Mouse (Mus musculus) hindbrain, embryonic 10.5 days (tissue): ENCODE data around the gene Hilpda. TPM values are rescaled to one million over a fixed set of nuclear protein-coding genes. Genes with fewer than 3 reads are reported as not detected.

Experiments used
- DNase-seq: peaks from one replicate; pipeline ENCODE4 v3.0.0-alpha.2; 2017; ENCODE audit warnings: low spot score
- H3K27ac ChIP-seq: fragments of 300-500 bp; sonication (generic); 2 replicates; pipeline ENCODE4 v1.5.1; 2016; ENCODE audit warnings: mild to moderate bottlenecking, moderate library complexity
- H3K27me3 ChIP-seq: fragments of 300-500 bp; sonication (generic); 2 replicates; pipeline ENCODE4 v1.6.1; 2016; ENCODE audit warnings: mild to moderate bottlenecking; ENCODE audit not compliant: poor library complexity, insufficient read depth, severe bottlenecking
- H3K36me3 ChIP-seq: fragments of 300-500 bp; sonication (generic); 2 replicates; pipeline ENCODE4 v1.6.1; 2016; ENCODE audit warnings: mild to moderate bottlenecking, moderate library complexity
- H3K4me1 ChIP-seq: fragments of 300-500 bp; sonication (generic); replicated peaks from 2 replicates; pipeline ENCODE4 v1.6.1; 2016; ENCODE audit warnings: mild to moderate bottlenecking
- H3K4me3 ChIP-seq: fragments of 300-500 bp; sonication (generic); 2 replicates; pipeline ENCODE4 v1.5.1; 2016; ENCODE audit warnings: mild to moderate bottlenecking, moderate library complexity
- H3K9me3 ChIP-seq: fragments of 300-500 bp; sonication (generic); 2 replicates; pipeline ENCODE4 v1.6.1; 2016; ENCODE audit warnings: mild to moderate bottlenecking, moderate library complexity
- WGBS: fragments of 180-500 bp; shearing (Covaris S2); methylation state at CpG from one replicate; pipeline ENCODE4 v1.1.7; 2016; 5-methylcytosine and 5-hydroxymethylcytosine counted together
- polyA plus RNA-seq: library from polyadenylated mRNA; unstranded; fragments of >200 nt; fragmentation: Nextera tagmentation; extraction: Ambion mirVana; gene quantifications from 2 replicates; pipeline ENCODE4 v1.2.1, GENCODE M21; 2016

Gene Hilpda
- polyA plus RNA-seq, 1 experiment from 2014 or later, result 35.9 TPM

DNA sequence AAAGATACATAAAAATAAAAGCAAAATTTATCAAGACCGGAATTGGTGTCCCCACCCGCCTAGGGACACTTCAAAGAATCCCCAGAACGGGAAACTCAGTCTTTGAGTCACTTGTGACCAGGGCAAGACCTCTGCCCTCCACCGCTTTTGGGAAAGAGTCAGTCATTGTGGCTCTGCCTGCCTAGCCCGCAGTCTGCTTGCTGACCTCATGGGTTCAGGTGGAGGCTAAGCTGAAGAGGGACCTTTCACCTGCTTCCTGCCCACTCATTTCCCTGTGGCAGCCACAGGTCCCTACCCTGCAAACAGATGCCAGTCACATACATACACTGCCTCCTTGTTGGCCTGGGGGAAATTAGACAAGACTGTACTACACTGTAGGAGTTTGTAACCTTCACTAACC lies 25.7 kb upstream of the Hilpda start:
- Histone ChIP-seq H3K4me1 (peaks cover 6% of the 10 kb centered on the region; the same call in 1 of the 2 replicates), H3K27ac (no peak overlapping the region), H3K27me3 (no peaks in the 10 kb centered on the region), H3K4me3 (no peak overlapping the region), H3K9me3 (no peaks in the 10 kb centered on the region), H3K36me3 (no peaks in the 10 kb centered on the region)
- DNase-seq, result no peak
- WGBS, result 42% methylated on average over 5 of the region's 5 CpGs

DNA sequence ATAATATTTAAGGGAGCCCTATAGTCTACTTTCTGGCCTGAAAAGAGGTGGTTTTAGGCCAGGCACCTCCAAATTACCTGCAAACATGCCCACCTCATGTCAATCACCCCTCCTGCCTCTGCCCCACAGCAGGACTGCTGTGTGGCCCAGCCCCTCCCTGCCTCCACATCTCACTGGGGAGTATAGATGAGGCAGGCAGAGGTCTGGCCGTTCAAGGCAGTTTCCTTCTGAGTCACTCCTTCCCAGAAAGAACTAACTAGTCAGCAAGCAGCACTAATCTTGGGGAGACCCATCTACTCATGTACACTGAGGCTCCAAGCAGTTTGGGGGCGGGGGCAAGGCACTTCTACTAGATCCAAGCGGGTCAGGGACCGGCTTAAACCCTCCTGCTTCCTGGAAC lies 25.2 kb upstream of the Hilpda start:
- Histone ChIP-seq H3K9me3 (no peaks in the 10 kb centered on the region), H3K36me3 (no peaks in the 10 kb centered on the region), H3K4me1 (peaks cover 6% of the 10 kb centered on the region; the same call in 1 of the 2 replicates), H3K27ac (no peak overlapping the region), H3K27me3 (no peaks in the 10 kb centered on the region), H3K4me3 (no peak overlapping the region)
- 55% methylated on average over 4 of the region's 4 CpGs for WGBS
- no peak for DNase-seq

DNA sequence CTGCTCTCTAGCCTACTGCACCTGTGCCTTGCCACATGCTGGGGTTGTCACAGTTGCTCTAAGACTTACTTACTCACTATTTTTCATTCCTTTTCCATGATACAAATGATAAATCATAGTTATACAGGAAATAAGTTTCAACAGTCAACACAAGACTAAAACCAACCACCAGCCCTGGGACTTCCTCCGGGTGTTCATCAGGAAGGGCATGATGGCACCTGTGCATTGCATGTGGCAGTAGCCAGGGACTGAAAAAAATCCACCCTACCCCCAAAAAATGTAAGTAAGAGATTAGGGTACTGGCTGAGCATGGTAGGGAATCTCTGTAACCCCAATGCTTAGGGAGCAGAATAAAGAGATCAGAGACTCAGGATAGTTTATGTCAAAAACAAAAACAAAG lies 12.9 kb upstream of the Hilpda start:
- no peak overlapping the region for H3K27ac ChIP-seq
- no peaks in the 10 kb centered on the region for H3K36me3 ChIP-seq
- WGBS, result 88% methylated on average over 1 of the region's 1 CpGs
- no peaks in the 10 kb centered on the region; the same call in 1 of the 2 replicates for H3K27me3 ChIP-seq
- H3K4me3 ChIP-seq, result no peak overlapping the region
- H3K9me3 ChIP-seq, result no peaks in the 10 kb centered on the region
- peaks cover 9% of the 10 kb centered on the region for H3K4me1 ChIP-seq
- DNase-seq, result no peak

DNA sequence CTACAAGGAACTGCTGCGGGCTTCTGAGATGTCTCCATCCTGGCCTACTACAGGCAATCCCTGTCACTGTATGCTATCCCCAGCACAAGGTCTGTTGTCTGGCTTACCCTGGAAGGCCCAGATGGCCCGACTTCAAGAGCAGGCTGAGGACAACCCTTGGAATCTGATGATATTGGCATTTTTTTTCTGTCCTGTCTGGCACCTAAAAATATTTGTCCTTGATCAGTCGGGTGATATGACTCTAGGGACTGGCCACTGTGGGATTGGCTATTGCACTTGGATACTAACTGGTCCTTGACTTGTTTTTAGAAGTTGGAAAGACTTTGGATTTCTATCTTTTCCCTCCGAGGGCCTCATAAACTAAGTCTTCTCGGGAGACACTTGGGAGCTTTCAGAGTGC lies 10.5 kb upstream of the Hilpda start:
- Histone ChIP-seq H3K4me1 (peaks cover 9% of the 10 kb centered on the region), H3K4me3 (no peak overlapping the region), H3K9me3 (no peaks in the 10 kb centered on the region), H3K27me3 (no peaks in the 10 kb centered on the region; the same call in 1 of the 2 replicates), H3K36me3 (no peaks in the 10 kb centered on the region), H3K27ac (no peak overlapping the region)
- WGBS, result 83% methylated on average over 5 of the region's 5 CpGs
- no peak for DNase-seq

DNA sequence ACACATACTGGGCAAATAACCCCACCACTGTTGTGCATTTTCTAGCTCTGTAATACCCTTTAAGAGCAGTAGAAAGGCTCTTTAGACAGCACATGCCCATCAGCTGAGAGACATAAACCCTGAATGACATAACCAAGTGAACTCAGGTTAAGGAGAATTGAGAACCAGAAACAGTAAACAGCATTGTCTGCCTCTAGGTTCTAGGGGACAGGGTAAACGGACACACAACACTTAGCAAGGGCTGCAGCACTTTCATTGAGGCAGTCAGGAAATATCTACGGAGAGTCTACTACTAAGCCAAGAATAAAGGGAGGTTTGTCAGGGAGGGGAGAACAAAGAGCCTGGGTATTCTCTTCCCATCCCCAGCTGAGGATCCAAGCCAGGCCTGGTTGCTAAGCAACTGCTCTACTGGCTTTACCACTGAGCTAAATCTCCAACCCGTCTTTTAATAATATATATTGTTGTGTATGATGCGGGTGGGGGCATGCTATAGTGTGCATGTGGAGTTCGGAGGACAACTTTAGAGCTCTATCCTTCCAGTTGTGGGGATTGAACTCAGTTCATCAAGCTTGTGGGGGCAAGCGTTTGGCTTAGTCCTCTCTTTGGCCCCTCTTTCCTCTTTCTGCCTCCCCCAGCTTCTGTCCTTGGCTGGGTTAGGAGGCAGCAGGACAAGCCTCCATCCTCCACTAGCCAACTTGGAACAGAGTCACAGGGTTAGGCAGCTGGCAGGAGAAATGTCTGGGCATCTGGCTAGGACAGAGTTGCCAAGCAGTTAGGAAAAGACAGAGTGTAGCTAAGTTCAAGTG lies 8.4 kb upstream of the Hilpda start:
- Histone ChIP-seq H3K4me3 (no peak overlapping the region), H3K4me1 (peaks cover 9% of the 10 kb centered on the region), H3K36me3 (no peaks in the 10 kb centered on the region), H3K27me3 (no peaks in the 10 kb centered on the region; the same call in 1 of the 2 replicates), H3K27ac (no peak overlapping the region), H3K9me3 (no peaks in the 10 kb centered on the region)
- peak; percentile 24 for DNase-seq
- 49% methylated on average over 6 of the region's 6 CpGs for WGBS

DNA sequence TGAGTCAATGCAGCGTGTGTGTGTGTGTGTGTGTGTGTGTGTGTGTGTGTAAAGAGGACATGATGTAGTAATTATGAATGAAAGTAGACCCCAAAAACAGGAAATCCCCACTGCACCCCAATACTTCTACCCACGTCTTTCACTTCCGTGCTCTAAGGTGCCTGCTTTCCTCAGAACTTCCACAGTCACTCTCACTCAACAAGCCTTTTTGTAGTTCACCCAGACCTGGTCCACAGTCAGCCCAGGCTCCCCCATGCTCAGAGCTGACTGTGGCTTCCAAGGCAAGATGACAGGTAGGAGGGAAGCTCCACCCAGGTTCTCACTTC lies 7.9 kb upstream of the Hilpda start:
- no peaks in the 10 kb centered on the region for H3K9me3 ChIP-seq
- H3K4me3 ChIP-seq, result no peak overlapping the region
- no peaks in the 10 kb centered on the region; the same call in 1 of the 2 replicates for H3K27me3 ChIP-seq
- 91% methylated on average over 3 of the region's 3 CpGs for WGBS
- no peak overlapping the region for H3K27ac ChIP-seq
- peaks cover 9% of the 10 kb centered on the region for H3K4me1 ChIP-seq
- no peaks in the 10 kb centered on the region for H3K36me3 ChIP-seq
- DNase-seq, result no peak

DNA sequence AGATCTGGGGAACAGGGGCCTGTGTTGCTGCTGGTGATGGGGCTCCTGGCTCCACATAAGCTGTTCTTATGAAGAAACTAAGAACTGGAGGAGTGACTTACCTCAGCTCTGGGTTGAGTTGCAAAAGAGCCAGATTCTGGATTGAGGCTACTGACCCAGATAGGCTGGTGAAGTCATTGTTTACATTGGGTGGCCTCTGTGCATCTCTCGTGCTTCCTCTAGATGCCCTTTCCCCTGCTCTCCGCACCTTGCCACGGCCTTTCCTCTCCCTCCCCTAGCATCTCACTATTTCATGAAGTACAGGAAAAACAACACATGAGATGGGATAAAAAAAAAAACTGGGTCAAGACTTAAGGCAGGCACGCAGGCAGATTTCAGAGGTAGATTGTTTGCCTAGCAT lies 5.4 kb upstream of the Hilpda start:
- 70% methylated on average over 4 of the region's 4 CpGs for WGBS
- Histone ChIP-seq H3K4me3 (no peak overlapping the region), H3K27ac (no peak overlapping the region), H3K4me1 (peaks cover 16% of the 10 kb centered on the region), H3K27me3 (peaks cover 5% of the 10 kb centered on the region), H3K9me3 (no peaks in the 10 kb centered on the region), H3K36me3 (no peaks in the 10 kb centered on the region)
- no peak for DNase-seq

DNA sequence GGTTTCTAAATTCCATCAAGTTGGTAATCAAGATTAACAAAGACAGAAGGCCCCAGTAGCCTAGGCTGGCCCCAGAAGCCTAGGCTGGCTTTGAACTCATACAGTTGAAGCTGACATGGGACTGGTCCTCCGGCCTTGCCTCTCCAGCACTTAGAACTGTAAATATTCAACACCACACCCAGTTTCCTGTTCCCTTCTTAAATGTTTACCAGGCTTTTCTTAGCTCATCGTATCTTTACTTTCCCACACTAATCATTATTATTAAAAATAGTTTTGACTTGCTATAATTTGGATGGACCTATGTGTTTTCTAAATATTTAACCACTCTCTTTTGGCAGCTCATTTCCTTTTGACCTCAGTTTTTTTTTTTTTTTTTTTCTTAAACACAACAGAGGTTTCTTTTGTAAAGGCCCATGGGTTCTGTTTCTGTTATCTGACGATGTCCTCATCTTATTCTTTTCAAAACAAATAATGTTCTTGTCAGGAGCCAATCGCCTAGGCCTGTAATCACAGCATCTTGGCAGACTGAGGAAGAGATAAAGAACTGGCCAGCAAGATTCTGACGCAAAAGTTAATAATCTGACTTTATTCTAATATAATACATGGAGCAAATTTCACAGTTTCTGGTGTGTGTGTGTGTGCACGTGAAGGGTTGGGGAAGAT lies 3.2 kb upstream of the Hilpda start:
- Histone ChIP-seq H3K36me3 (no peaks in the 10 kb centered on the region), H3K4me3 (no peak overlapping the region)
- WGBS, result 80% methylated on average over 6 of the region's 6 CpGs

DNA sequence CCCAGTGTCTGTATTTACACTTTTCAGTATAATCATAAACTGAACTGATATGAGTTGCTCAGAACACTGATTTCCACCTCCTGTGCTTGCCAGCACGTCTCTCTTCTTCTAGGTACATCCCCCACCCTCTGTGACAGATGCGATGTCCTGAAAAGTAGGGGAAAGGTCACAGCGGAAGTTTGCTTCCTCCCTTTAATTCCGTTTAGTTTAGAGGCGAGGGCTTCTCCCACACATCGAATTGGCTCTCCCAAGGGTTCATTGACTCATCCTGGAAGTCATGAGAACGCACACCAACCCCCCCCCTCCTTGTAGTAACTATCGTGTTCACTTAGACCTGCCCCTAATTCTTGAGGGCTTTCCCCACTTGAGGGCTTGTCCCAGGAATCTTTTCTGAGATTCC lies 1.3 kb upstream of the Hilpda start:
- WGBS, result 16% methylated on average over 8 of the region's 8 CpGs
- Histone ChIP-seq H3K4me1 (peaks cover 31% of the 10 kb centered on the region), H3K36me3 (peaks cover 16% of the 10 kb centered on the region), H3K27ac (no peak overlapping the region), H3K4me3 (no peak overlapping the region), H3K9me3 (no peaks in the 10 kb centered on the region), H3K27me3 (peaks cover 5% of the 10 kb centered on the region; the same call in 1 of the 2 replicates)
- DNase-seq, result no peak

More for the DNA sequence above, 3.2 kb upstream of the Hilpda start:
- no peaks in the 10 kb centered on the region for H3K9me3 ChIP-seq
- DNase-seq, result no peak
- H3K27me3 ChIP-seq, result peaks cover 5% of the 10 kb centered on the region
- H3K27ac ChIP-seq, result no peak overlapping the region
- peaks cover 27% of the 10 kb centered on the region for H3K4me1 ChIP-seq

DNA sequence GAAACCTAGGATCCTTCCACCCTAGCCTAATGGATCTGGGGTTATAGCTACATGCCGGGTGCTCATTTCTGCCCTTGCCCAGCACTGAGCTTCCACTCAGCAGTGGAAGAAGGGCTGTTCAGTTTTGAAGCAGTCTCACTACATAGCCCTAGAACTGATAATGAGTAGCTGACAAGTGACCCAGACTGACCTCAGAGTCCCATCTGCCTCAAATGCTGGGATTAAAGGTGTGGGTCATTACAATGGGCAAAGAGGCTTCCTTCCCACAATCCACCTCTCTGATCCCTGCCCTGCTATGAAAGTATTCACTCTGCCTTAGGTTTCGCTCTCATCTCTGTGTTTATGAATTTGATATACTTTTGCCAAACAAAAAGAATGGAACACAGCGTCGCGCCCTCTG lies 4.5 kb downstream of the Hilpda start:
- no peaks in the 10 kb centered on the region for H3K9me3 ChIP-seq
- H3K27me3 ChIP-seq, result no peaks in the 10 kb centered on the region
- H3K4me3 ChIP-seq, result no peak overlapping the region
- no peak overlapping the region for H3K27ac ChIP-seq
- WGBS, result 89% methylated on average over 5 of the region's 5 CpGs
- no peak for DNase-seq
- peaks cover 32% of the 10 kb centered on the region for H3K4me1 ChIP-seq
- H3K36me3 ChIP-seq, result peaks cover 20% of the 10 kb centered on the region

DNA sequence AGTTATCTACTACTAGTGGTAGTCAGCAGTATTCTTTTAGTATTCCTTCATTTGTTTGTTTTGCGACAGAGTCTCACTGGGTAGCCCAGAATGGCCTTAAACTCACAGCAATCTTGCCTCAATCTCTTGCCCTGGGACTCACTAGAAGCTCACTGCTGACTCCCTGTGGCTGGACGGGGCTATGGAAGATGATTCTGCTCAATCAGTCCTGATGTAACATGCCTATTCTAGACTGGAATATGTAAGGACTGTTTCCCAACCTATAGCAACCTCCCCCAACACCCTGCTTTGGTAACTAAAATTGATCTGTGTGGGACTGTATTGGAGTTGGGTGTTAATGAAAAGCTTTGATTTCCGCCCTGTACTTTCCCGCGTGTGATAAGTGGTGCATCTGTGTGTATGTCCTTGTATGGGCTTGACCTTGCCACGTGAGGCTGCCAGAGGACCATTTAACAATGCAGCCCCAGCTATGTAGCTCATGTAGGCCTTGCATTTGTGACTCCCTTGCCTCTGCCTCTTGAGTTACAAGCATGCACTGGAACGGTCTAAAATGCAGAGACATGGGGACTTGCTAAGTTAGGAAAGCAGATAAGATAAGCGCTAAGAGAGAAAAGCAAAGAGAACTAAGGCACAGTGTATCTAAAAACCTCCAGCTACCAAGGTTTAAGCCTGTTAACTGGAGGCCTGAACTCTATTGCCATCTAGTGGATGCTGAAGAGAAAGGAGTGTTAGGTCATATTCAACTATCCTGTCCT lies 6.4 kb downstream of the Hilpda start:
- peak overlapping the region; percentile 3; the same call in 1 of the 2 replicates for H3K27ac ChIP-seq
- H3K4me1 ChIP-seq, result peaks cover 19% of the 10 kb centered on the region
- no peaks in the 10 kb centered on the region for H3K27me3 ChIP-seq
- 29% methylated on average over 8 of the region's 8 CpGs for WGBS
- H3K9me3 ChIP-seq, result no peaks in the 10 kb centered on the region
- no peak overlapping the region for H3K4me3 ChIP-seq
- DNase-seq, result peak; percentile 43
- H3K36me3 ChIP-seq, result peaks cover 20% of the 10 kb centered on the region

DNA sequence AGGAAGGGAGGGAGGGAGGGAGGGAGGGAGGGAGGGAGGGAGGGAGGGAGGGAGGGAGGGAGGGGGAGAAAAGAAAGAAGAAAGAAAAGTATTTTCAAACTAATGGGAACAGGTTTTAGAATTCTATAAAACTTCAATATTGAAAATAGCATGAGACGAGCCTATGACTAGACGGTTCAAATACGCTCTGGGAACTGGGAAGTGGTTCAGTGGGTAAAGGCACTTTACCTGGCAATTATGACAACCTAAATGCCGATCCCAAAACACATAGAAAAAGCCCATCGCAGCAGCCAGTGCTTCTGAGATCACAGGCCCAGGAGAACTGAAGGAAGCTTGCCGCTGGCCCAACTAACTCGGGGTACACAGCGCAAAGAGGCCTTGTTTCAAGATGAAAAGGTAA lies 7.0 kb downstream of the Hilpda start, which contains the start of gene Fam71f2:
Gene Fam71f2 (plus strand): TSS at position 301 of the 400 bp plus-strand sequence.
- H3K9me3 ChIP-seq, result no peaks in the 10 kb centered on the region
- peak within 1 kb of the TSS; percentile 3; the same call in 1 of the 2 replicates for H3K27ac ChIP-seq
- no peak for DNase-seq
- peaks cover 20% of the 10 kb centered on the region for H3K36me3 ChIP-seq
- H3K4me3 ChIP-seq, result no peak within 1 kb of the TSS
- H3K4me1 ChIP-seq, result peaks cover 13% of the 10 kb centered on the region
- no peaks in the 10 kb centered on the region for H3K27me3 ChIP-seq
- WGBS, result 85% methylated on average over 8 of the region's 8 CpGs

DNA sequence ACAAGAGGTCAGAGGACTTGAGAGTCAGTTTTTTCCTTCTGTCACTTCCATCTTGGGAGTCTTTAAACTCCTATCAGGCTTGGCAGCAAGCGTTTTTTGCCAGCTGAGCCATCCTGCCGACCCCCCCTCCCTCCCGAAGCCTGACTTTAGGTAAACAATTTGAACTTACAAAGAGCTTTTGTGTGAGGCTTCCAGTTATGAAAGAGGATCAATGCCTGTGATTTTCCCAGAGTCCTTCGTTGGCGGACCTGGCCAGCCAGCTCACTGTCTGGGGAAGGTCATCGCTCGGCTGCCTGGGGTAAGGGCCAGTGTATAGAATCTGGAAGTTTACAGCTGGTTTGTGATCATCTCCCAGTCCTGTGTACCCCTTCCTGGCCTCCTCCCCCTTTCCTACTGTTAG lies 8.4 kb downstream of the Hilpda start:
- peak overlapping the region; percentile 45 for H3K27ac ChIP-seq
- H3K9me3 ChIP-seq, result no peaks in the 10 kb centered on the region
- no peaks in the 10 kb centered on the region for H3K27me3 ChIP-seq
- peaks cover 10% of the 10 kb centered on the region for H3K4me1 ChIP-seq
- H3K4me3 ChIP-seq, result no peak overlapping the region
- H3K36me3 ChIP-seq, result peaks cover 7% of the 10 kb centered on the region
- no peak for DNase-seq
- 30% methylated on average over 7 of the region's 7 CpGs for whole genome bisulfite sequencing
